In genomic region chr9:65201381-65202164, GRCm38 (mm10) we compare ENCODE assay signal across 8 mouse cellular contexts. TPM values are rescaled to one million over a fixed set of nuclear protein-coding genes. Genes with fewer than 3 reads are reported as not detected.
DNase-seq lines count a peak whose midpoint lies in the region; ATAC-seq and TF ChIP-seq lines count a peak whose summit lies in the region.

No protein-coding gene starts in this region.

- H3K4me3 ChIP-seq in bone marrow macrophage, adult 2 months (ENCODE audit: insufficient read depth, low read length): peak overlapping the region; percentile 55
- H3K4me3 ChIP-seq in embryonic facial prominence, embryonic 15.5 days (replicated peaks): peak overlapping the region; percentile 45
- peak overlapping the region; percentile 25 for H3K4me3 ChIP-seq in limb, embryonic 14.5 days (replicated peaks; ENCODE audit: low read length)
- peak overlapping the region; percentile 40 for H3K4me3 ChIP-seq in midbrain, embryonic 16.5 days (ENCODE audit: low read depth, low read length)

- DNase-seq in A20 (ENCODE audit: low read depth, low spot score): peak; percentile 94
- peak; percentile 67 to 87 for DNase-seq in heart, adult 9 months (ENCODE audit: low spot score in 2 of 2)
- DNase-seq in kidney, adult 9 months: peak; percentile 94
- peak; percentile 93 for DNase-seq in limb, embryonic 14.5 days (ENCODE audit: low spot score)
- DNase-seq in spleen, postnatal 10 days (ENCODE audit: low spot score in 2 of 2): peak; percentile 78 to 90

- ATAC-seq in embryonic facial prominence, embryonic 15.5 days (ENCODE audit: insufficient number of reproducible peaks, low FRiP score, low TSS enrichment, low read depth): peak; percentile 90
- peak; percentile 89 for ATAC-seq in limb, embryonic 14.5 days (ENCODE audit: low FRiP score, low read depth)
- ATAC-seq in midbrain, embryonic 16.5 days: peak; percentile 89

- WGBS in embryonic facial prominence, embryonic 15.5 days: under 1% methylated on average over 18 of the region's 18 CpGs
- under 1% methylated on average over 18 of the region's 18 CpGs for WGBS in limb, embryonic 14.5 days
- under 1% methylated on average over 18 of the region's 18 CpGs for WGBS in midbrain, embryonic 16.5 days

- peaks cover 18% of the 10 kb centered on the region for H3K4me1 ChIP-seq in bone marrow macrophage, adult 2 months (ENCODE audit: control insufficient read depth, insufficient read depth, low read length)
- peaks cover 11% of the 10 kb centered on the region; the same call in 1 of the 2 replicates for H3K4me1 ChIP-seq in embryonic facial prominence, embryonic 15.5 days
- no peaks in the 10 kb centered on the region for H3K4me1 ChIP-seq in limb, embryonic 14.5 days (ENCODE audit: control insufficient read depth, insufficient read depth, low read length)
- H3K4me1 ChIP-seq in midbrain, embryonic 16.5 days (ENCODE audit: control insufficient read depth, insufficient read depth, low read length): peaks cover 7% of the 10 kb centered on the region

- no peaks in the 10 kb centered on the region for H3K27me3 ChIP-seq in embryonic facial prominence, embryonic 15.5 days
- H3K27me3 ChIP-seq in limb, embryonic 14.5 days (ENCODE audit: control insufficient read depth, insufficient read depth, low read length): no peaks in the 10 kb centered on the region
- no peaks in the 10 kb centered on the region for H3K27me3 ChIP-seq in midbrain, embryonic 16.5 days (ENCODE audit: control insufficient read depth, insufficient read depth, low read depth, low read length)

- H3K4me2 ChIP-seq in embryonic facial prominence, embryonic 15.5 days (replicated peaks): peak overlapping the region; percentile 55
- H3K4me2 ChIP-seq in limb, embryonic 14.5 days (replicated peaks; ENCODE audit: low read depth, low read length, severe bottlenecking): peak overlapping the region; percentile 46
- peak overlapping the region; percentile 52 for H3K4me2 ChIP-seq in midbrain, embryonic 16.5 days (ENCODE audit: low read length)

- H3K27ac ChIP-seq in bone marrow macrophage, adult 2 months (ENCODE audit: insufficient read depth, low read depth, low read length): peak overlapping the region; percentile 44
- peak overlapping the region; percentile 74 for H3K27ac ChIP-seq in embryonic facial prominence, embryonic 15.5 days (replicated peaks)
- peak overlapping the region; percentile 43 for H3K27ac ChIP-seq in limb, embryonic 14.5 days (replicated peaks; ENCODE audit: low read depth, low read length)
- peak overlapping the region; percentile 87 for H3K27ac ChIP-seq in midbrain, embryonic 16.5 days (ENCODE audit: low read length)

- H3K36me3 ChIP-seq in embryonic facial prominence, embryonic 15.5 days: no peaks in the 10 kb centered on the region
- H3K36me3 ChIP-seq in limb, embryonic 14.5 days (ENCODE audit: control insufficient read depth, insufficient read depth, low read length): no peaks in the 10 kb centered on the region
- no peaks in the 10 kb centered on the region for H3K36me3 ChIP-seq in midbrain, embryonic 16.5 days (ENCODE audit: control insufficient read depth, insufficient read depth, low read length)

- no peaks in the 10 kb centered on the region for H3K9me3 ChIP-seq in embryonic facial prominence, embryonic 15.5 days (replicated peaks)
- no peaks in the 10 kb centered on the region for H3K9me3 ChIP-seq in limb, embryonic 14.5 days (ENCODE audit: control insufficient read depth, low read length)
- no peaks in the 10 kb centered on the region for H3K9me3 ChIP-seq in midbrain, embryonic 16.5 days (replicated peaks; ENCODE audit: control insufficient read depth, low read length, poor library complexity, severe bottlenecking)

- 0 out of 2 replicates have a peak overlapping the region, but pooled peaks have one; percentile 15 for H3K9ac ChIP-seq in embryonic facial prominence, embryonic 15.5 days
- peak overlapping the region; percentile 46 for H3K9ac ChIP-seq in limb, embryonic 14.5 days (ENCODE audit: low read depth, low read length, severe bottlenecking)
- H3K9ac ChIP-seq in midbrain, embryonic 16.5 days (ENCODE audit: low read depth, low read length): peak overlapping the region; percentile 54

- TF ChIP-seq CTCF in bone marrow macrophage, adult 2 months (IDR thresholded peaks at IDR 0.05; ENCODE audit: low read depth, low read length): no peak

- TF ChIP-seq POLR2A in bone marrow macrophage, adult 2 months (IDR thresholded peaks at IDR 0.05; ENCODE audit: borderline replicate concordance, low read depth, low read length): 0 out of 2 replicates have a peak, but pooled peaks have one; percentile 31
- TF ChIP-seq POLR2A in limb, embryonic 14.5 days (IDR thresholded peaks at IDR 0.05; ENCODE audit: borderline replicate concordance, extremely low read depth, insufficient read depth, insufficient read length): peak; percentile 47; the same call in 1 of the 2 replicates

RNA-seq across cellular contexts. Expression of gene Parp16, which starts 6.4 kb away (rescaled TPM):
- polyA plus RNA-seq in bone marrow macrophage, adult 2 months (2012; ENCODE audit: insufficient read depth, insufficient read length, missing spikeins): 2.9 TPM in 2 replicates
- polyA plus RNA-seq in embryonic facial prominence, embryonic 15.5 days (2015; fragmentation: Nextera tagmentation; extraction: Ambion mirVana): 7.5 and 8.9 TPM in 2 replicates
- 7.6 and 8.3 TPM in 2 replicates for polyA plus RNA-seq in limb, embryonic 14.5 days (2012; rRNA removed)
- polyA plus RNA-seq in limb, embryonic 14.5 days (2014; fragmentation: Nextera tagmentation; extraction: Ambion mirVana): 6.5 and 7.6 TPM in 2 replicates
- polyA plus RNA-seq in midbrain, embryonic 16.5 days (2015; fragmentation: Nextera tagmentation; extraction: Ambion mirVana): 8.5 and 9.0 TPM in 2 replicates

Comparison
In these comparisons a context has a peak if more than half of its experiments do, and no peak if none do; other contexts are left out.
1. Peak in every context shown above with its lines: DNase-seq, ATAC-seq, H3K4me3 ChIP-seq and H3K27ac ChIP-seq.